Mouse (Mus musculus): ENCODE results near the gene Ctsw. TPM values are rescaled to one million over a fixed set of nuclear protein-coding genes. Genes with fewer than 3 reads are reported as not detected.

Gene Ctsw
- polyA plus RNA-seq, 1 experiment from 2014 or later = 1.9 TPM

DNA sequence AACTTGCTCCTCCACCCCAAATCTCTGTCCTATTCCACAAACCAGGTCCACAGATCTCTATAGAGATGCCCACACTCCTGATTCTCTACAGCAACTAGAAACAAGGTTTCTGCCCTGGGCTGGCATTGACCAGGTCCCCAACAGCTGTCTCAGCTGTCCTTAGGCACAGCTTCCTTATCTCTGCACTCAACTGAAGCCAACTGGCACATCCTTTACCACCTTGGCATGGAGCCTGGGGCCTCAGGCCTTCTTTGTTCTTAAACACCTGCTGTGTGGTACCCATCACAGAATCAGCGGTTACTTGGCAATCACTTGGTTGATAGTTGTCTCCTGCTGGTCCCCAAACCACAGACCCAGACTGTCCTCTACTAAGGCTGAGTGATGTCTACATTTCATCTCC, 37.9 kb downstream of the Ctsw start:
- Histone ChIP-seq H3K27ac (no peak overlapping the region), H3K4me1 (peaks cover 42% of the 10 kb centered on the region), H3K36me3 (peaks cover 29% of the 10 kb centered on the region), H3K9me3 (replicated peaks) (no peaks in the 10 kb centered on the region), H3K4me3 (no peak overlapping the region), H3K27me3 (ENCODE audit: low read depth, poor library complexity, severe bottlenecking) (no peaks in the 10 kb centered on the region)
- no peak for DNase-seq (ENCODE audit: low spot score)
- WGBS = 88% methylated on average over 1 of the region's 1 CpGs

DNA sequence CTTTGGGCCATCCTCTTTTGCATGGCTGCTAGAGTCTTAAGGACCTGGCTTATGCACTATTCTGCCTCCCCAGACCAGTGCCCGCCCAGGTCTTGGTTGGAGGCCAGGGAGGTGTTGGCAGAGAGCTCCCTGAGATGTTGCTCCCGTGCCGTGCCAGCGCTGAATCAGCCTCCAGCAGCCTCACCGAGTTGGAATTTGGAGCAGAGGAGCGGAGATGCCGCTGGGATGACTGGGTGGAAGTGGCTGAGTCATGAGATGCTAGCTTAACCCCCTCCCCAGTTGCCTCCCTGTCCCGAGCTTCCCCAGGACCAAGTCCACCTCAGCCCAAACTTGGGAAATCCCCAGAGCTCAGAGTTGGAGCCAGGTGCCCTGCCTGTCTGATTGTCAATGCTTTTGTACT, 38.5 kb downstream of the Ctsw start:
- H3K9me3 ChIP-seq (replicated peaks) = no peaks in the 10 kb centered on the region
- H3K27ac ChIP-seq = 0 out of 2 replicates have a peak overlapping the region, but pooled peaks have one; percentile 14
- no peak overlapping the region for H3K4me3 ChIP-seq
- H3K27me3 ChIP-seq (ENCODE audit: low read depth, poor library complexity, severe bottlenecking) = no peaks in the 10 kb centered on the region
- WGBS = 79% methylated on average over 8 of the region's 8 CpGs
- DNase-seq (ENCODE audit: low spot score) = no peak
- H3K4me1 ChIP-seq = peaks cover 40% of the 10 kb centered on the region
- peaks cover 29% of the 10 kb centered on the region for H3K36me3 ChIP-seq

GRCm38 (mm10) chr19:5429219-5429618, 39.1 kb downstream of the Ctsw start:
- no peak for DNase-seq (ENCODE audit: low spot score)
- Histone ChIP-seq H3K27ac (no peak overlapping the region), H3K4me1 (peaks cover 35% of the 10 kb centered on the region), H3K4me3 (no peak overlapping the region), H3K9me3 (replicated peaks) (no peaks in the 10 kb centered on the region), H3K27me3 (ENCODE audit: low read depth, poor library complexity, severe bottlenecking) (no peaks in the 10 kb centered on the region), H3K36me3 (peaks cover 29% of the 10 kb centered on the region)
- 87% methylated on average over 4 of the region's 4 CpGs for WGBS

DNA sequence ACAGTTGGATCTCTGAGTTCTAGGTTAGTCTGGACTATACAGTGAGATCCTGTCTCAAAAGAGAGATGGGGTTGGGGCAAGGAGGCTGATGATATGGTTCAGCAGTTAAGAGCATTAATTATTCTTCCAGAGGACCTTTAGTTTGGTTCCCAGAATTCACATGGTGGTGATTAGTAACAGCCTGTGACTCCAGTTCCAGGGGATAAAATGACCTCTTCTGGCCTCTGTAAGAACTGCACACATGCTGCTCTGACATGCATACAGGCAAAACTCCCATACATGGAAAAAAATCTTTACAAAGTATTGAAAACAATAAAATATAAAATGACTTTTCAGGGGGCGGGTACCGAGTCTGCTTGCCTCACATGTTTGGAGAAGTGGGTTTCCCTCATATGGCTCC, 40.2 kb downstream of the Ctsw start:
- H3K4me3 ChIP-seq = no peak overlapping the region
- no peak overlapping the region for H3K27ac ChIP-seq

DNA sequence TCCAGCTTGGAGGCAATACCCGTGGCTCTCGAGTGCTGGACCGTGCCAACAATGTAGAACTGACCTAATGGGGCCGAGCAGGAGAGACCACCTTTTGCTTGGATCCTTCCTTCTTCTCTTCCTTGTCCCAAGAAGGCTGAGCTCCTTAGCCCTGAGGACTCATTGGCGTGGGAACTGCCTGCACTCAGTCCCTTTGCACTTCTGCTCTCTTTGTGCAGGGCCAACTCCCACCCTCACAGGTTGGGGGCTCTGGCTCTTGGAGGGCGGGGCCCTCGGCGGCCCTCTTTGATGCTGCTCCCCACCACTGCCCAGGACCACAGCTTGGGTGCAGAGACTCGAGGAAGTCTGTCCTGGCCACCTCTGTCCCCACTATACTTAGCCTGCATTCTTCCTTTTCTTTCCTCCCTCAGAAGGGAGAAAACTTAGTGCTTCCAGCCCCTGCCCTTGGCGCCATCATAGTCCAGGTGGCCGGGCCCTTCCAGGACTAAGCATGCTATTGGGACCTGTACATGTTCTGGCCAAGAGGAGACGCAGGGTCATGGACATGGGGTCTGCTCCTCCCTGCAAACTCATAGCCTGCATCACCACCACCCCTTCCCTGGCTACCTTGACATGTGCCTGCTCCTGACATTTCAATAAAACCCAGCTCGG, 41.5 kb downstream of the Ctsw start:
- Histone ChIP-seq H3K4me3 (peak overlapping the region; percentile 90), H3K27me3 (ENCODE audit: low read depth, poor library complexity, severe bottlenecking) (no peaks in the 10 kb centered on the region), H3K9me3 (replicated peaks) (no peaks in the 10 kb centered on the region), H3K27ac (peak overlapping the region; percentile 56), H3K4me1 (peaks cover 39% of the 10 kb centered on the region), H3K36me3 (peaks cover 47% of the 10 kb centered on the region)
- 93% methylated on average over 13 of the region's 13 CpGs for WGBS
- no peak for DNase-seq (ENCODE audit: low spot score)

More for the DNA sequence above, 40.2 kb downstream of the Ctsw start:
- Histone ChIP-seq H3K27me3 (ENCODE audit: low read depth, poor library complexity, severe bottlenecking) (no peaks in the 10 kb centered on the region), H3K36me3 (peaks cover 34% of the 10 kb centered on the region), H3K9me3 (replicated peaks) (no peaks in the 10 kb centered on the region), H3K4me1 (peaks cover 35% of the 10 kb centered on the region)
- WGBS = 86% methylated on average over 2 of the region's 2 CpGs
- DNase-seq (ENCODE audit: low spot score) = no peak

DNA sequence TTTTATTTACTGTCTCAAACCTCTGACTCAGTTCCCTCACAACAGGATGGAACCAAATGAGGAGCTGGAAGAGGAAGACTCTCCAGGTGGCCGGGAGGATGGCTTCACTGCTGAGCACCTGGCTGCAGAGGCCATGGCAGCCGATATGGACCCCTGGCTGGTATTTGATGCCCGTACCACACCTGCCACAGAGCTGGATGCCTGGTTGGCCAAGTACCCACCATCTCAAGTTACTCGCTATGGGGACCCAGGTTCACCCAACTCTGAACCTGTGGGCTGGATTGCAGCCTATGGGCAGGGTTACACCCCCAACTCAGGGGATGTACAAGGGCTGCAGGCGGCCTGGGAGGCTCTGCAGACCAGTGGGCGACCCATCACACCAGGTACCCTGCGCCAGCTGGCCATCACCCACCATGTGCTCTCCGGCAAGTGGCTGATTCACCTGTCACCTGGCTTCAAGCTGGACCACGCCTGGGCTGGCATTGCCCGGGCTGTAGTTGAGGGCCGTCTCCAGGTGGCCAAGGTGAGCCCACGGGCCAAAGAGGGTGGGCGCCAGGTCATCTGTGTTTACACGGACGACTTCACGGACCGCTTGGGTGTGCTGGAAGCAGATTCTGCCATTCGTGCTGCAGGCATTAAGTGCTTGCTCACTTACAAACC, 42.3 kb downstream of the Ctsw start:
- DNase-seq (ENCODE audit: low spot score) = no peak
- peaks cover 39% of the 10 kb centered on the region for H3K4me1 ChIP-seq
- H3K27ac ChIP-seq = peak overlapping the region; percentile 97
- 92% methylated on average over 18 of the region's 18 CpGs for WGBS
- no peaks in the 10 kb centered on the region for H3K9me3 ChIP-seq (replicated peaks)
- H3K36me3 ChIP-seq = peaks cover 54% of the 10 kb centered on the region
- no peaks in the 10 kb centered on the region for H3K27me3 ChIP-seq (ENCODE audit: low read depth, poor library complexity, severe bottlenecking)
- peak overlapping the region; percentile 90 for H3K4me3 ChIP-seq

DNA sequence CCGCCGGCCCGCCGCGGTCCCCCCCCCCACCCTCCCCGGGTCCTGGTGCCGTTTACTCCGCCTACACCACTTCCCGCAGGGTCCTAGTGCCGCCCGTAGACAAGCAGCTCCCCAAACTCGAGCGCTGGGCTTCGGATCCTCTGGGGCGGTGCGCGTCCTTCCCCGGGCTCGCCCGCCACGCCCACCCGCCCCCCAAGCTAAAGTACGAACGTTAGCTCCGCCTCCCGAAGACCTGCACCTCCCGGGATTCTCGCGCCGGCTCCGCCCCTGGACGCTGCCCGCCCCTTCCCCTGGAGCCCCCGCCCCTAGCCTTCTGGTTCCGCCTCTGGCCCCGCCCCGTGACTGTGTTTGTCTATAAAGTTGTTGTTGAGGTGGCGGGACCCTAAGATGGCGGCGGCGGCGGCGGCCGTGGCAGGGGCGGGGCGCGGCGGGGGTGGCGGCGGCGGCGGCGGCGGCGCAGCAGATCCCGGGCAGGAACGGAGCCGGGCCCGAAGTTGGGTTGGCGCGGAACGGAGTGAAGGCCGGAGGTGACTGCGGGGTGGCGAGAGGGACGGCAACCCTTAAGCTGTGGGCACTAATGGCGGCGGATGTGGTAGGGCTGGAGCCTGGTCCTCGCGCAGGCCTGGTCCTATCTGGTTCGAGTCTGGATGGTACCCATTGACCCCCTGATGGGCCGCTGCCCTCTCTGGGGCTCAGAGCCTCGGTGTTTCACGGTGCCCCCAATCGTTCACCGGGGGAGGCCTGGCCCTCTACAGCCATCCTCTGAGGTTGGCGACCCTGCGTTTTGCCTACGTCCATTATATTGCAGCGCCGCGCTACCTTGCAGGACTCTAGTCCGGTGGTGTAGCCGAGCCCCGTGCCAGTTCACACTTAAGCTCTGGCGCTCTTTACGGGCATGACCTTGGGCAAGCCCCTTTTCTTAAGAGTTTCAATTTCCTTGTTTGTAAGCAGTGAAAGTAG, 43.2 kb downstream of the Ctsw start, which contains the start of the genes Drap1 and AI837181:
TSS of gene Drap1 (minus strand) at position 198 of the 960 bp plus-strand sequence.
TSS of gene AI837181 (plus strand) at position 363 of the 960 bp plus-strand sequence.
- Histone ChIP-seq H3K9me3 (replicated peaks) (no peaks in the 10 kb centered on the region), H3K4me3 (peak within 1 kb of the TSS; percentile 90), H3K36me3 (peaks cover 64% of the 10 kb centered on the region), H3K4me1 (peaks cover 39% of the 10 kb centered on the region), H3K27me3 (ENCODE audit: low read depth, poor library complexity, severe bottlenecking) (no peaks in the 10 kb centered on the region), H3K27ac (peak within 1 kb of the TSS; percentile 97)
- peak; percentile 99 for DNase-seq (ENCODE audit: low spot score)
- under 1% methylated on average over 86 of the region's 87 CpGs for WGBS

GRCm38 (mm10) chr19:5424092-5424781, 44.1 kb downstream of the Ctsw start:
- 1% methylated on average over 46 of the region's 48 CpGs for WGBS
- no peak for DNase-seq (ENCODE audit: low spot score)
- H3K36me3 ChIP-seq = peaks cover 70% of the 10 kb centered on the region
- H3K4me3 ChIP-seq = peak overlapping the region; percentile 90
- peak overlapping the region; percentile 97 for H3K27ac ChIP-seq
- no peaks in the 10 kb centered on the region for H3K9me3 ChIP-seq (replicated peaks)
- no peaks in the 10 kb centered on the region for H3K27me3 ChIP-seq (ENCODE audit: low read depth, poor library complexity, severe bottlenecking)
- peaks cover 39% of the 10 kb centered on the region for H3K4me1 ChIP-seq

- H3K9me3 ChIP-seq (replicated peaks) = no peaks in the 10 kb centered on the region
- no peak for DNase-seq (ENCODE audit: low spot score)
- WGBS = 64% methylated on average over 12 of the region's 12 CpGs
- peak overlapping the region; percentile 97 for H3K27ac ChIP-seq
- peaks cover 39% of the 10 kb centered on the region for H3K4me1 ChIP-seq
- H3K36me3 ChIP-seq = peaks cover 68% of the 10 kb centered on the region
- no peaks in the 10 kb centered on the region for H3K27me3 ChIP-seq (ENCODE audit: low read depth, poor library complexity, severe bottlenecking)
- peak overlapping the region; percentile 90 for H3K4me3 ChIP-seq
These were observed 44.7 kb downstream of the Ctsw start for GRCm38 (mm10) chr19:5423561-5423960.

DNA sequence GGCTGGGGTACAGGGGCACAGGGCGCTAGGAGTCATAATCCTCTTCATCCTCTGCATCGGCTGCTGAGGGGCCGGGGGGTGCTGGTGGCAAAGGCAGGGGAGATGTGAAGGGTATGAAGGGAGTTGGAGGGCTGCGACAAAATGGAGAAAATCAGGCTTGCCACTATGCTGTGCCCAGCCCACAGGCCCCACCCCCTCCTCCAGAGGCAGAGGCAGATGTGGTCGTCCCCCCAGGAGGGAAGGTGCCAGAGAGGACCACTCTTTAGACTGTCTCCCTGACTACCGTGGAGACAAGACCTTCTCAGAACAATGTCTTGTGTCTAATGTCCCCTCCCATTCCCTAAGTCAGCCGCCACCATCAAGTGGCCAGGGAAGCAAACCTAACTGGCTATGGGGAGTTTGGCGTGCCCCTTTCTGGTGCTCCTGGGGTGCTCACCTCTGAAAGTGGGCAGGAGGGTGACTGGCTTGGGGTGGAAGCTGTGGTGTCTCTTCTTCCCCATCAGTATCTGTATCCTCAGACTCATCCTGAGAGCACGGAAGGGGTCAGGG, 45.3 kb downstream of the Ctsw start:
- peaks cover 69% of the 10 kb centered on the region for H3K36me3 ChIP-seq

GRCm38 (mm10) chr19:5422267-5422666, 46.0 kb downstream of the Ctsw start:
- no peak for DNase-seq (ENCODE audit: low spot score)
- no peak overlapping the region for H3K4me3 ChIP-seq
- 91% methylated on average over 10 of the region's 10 CpGs for WGBS
- no peaks in the 10 kb centered on the region for H3K27me3 ChIP-seq (ENCODE audit: low read depth, poor library complexity, severe bottlenecking)
- peaks cover 34% of the 10 kb centered on the region for H3K4me1 ChIP-seq
- no peaks in the 10 kb centered on the region for H3K9me3 ChIP-seq (replicated peaks)
- H3K27ac ChIP-seq = no peak overlapping the region
- peaks cover 72% of the 10 kb centered on the region for H3K36me3 ChIP-seq

More for the DNA sequence above, 45.3 kb downstream of the Ctsw start:
- no peaks in the 10 kb centered on the region for H3K27me3 ChIP-seq (ENCODE audit: low read depth, poor library complexity, severe bottlenecking)
- peaks cover 37% of the 10 kb centered on the region for H3K4me1 ChIP-seq
- DNase-seq (ENCODE audit: low spot score) = no peak
- H3K27ac ChIP-seq = peak overlapping the region; percentile 97; the same call in 1 of the 2 replicates
- peak overlapping the region; percentile 90 for H3K4me3 ChIP-seq
- WGBS = 85% methylated on average over 9 of the region's 9 CpGs
- no peaks in the 10 kb centered on the region for H3K9me3 ChIP-seq (replicated peaks)

DNA sequence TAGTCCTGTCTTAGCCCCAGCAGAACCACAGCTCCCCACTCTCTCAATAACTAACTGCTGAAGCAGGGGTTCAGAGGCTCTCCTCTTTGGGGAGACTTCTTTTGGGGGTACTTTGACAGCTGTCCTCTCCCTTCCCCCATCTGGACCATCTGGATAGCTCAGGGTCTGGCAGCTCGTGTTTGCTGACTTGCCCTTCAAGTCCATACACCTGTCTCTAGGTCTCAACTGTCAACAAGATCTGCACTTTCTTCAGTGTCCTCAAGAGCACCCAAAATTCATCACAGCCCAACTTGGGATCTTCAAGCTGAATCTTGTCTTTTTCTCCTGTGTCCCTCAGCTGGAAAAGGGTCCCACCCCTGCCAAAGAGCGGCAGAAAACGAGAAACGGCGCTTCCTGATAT, 46.5 kb downstream of the Ctsw start:
- H3K4me3 ChIP-seq = no peak overlapping the region
- H3K9me3 ChIP-seq (replicated peaks) = no peaks in the 10 kb centered on the region
- H3K27ac ChIP-seq = no peak overlapping the region
- no peaks in the 10 kb centered on the region for H3K27me3 ChIP-seq (ENCODE audit: low read depth, poor library complexity, severe bottlenecking)
- DNase-seq (ENCODE audit: low spot score) = no peak
- peaks cover 33% of the 10 kb centered on the region for H3K4me1 ChIP-seq
- H3K36me3 ChIP-seq = peaks cover 68% of the 10 kb centered on the region
- 89% methylated on average over 5 of the region's 5 CpGs for WGBS
